Mouse (Mus musculus) heart, embryonic 15.5 days (tissue): ENCODE data around the gene Hist1h4h. TPM values are rescaled to one million over a fixed set of nuclear protein-coding genes. Genes with fewer than 3 reads are reported as not detected.
A peak's percentile ranks its signal among the peaks of the same experiment; 100 is the strongest.
"Not testable (repeated sequence)": the region's sequence is repeated elsewhere in the genome, so short reads cannot be mapped to it uniquely, and the experiment has no call there.

Experiments used
- ATAC-seq: fragments of 200-750 bp; cut with Nextera tagmentation; replicated peaks from 2 replicates; pipeline ENCODE4 v1.8.0; 2017; ENCODE audit warnings: low read depth, moderate TSS enrichment; ENCODE audit not compliant: insufficient number of reproducible peaks, insufficient read depth, low FRiP score
- H3K27ac ChIP-seq: fragments of 300-500 bp; sonication (generic); 2 replicates; pipeline ENCODE4 v1.5.1; 2015; ENCODE audit warnings: mild to moderate bottlenecking, inconsistent platforms
- H3K27me3 ChIP-seq: fragments of 300-500 bp; sonication (generic); 2 replicates; pipeline ENCODE4 v1.6.1; 2015; ENCODE audit warnings: inconsistent platforms
- H3K36me3 ChIP-seq: fragments of 300-500 bp; sonication (generic); 2 replicates; pipeline ENCODE4 v1.6.1; 2015; ENCODE audit warnings: mild to moderate bottlenecking, inconsistent platforms
- H3K4me1 ChIP-seq: fragments of 300-500 bp; sonication (generic); replicated peaks from 2 replicates; pipeline ENCODE4 v1.6.1; 2015; ENCODE audit warnings: inconsistent platforms
- H3K4me2 ChIP-seq: fragments of 300-500 bp; sonication (generic); 2 replicates; pipeline ENCODE4 v1.6.1; 2015; ENCODE audit warnings: inconsistent platforms, mild to moderate bottlenecking, moderate library complexity
- H3K4me3 ChIP-seq: fragments of 300-500 bp; sonication (generic); 2 replicates; pipeline ENCODE4 v1.5.1; 2015; ENCODE audit warnings: mild to moderate bottlenecking, inconsistent platforms
- H3K9ac ChIP-seq: fragments of 300-500 bp; sonication (generic); 2 replicates; pipeline ENCODE4 v1.6.1; 2015; ENCODE audit warnings: mild to moderate bottlenecking, inconsistent platforms
- H3K9me3 ChIP-seq: fragments of 300-500 bp; sonication (generic); replicated peaks from 2 replicates; pipeline ENCODE4 v1.6.1; 2016; ENCODE audit warnings: inconsistent platforms
- WGBS: fragments of 180-500 bp; shearing (Covaris S2); methylation state at CpG from one replicate; pipeline ENCODE4 v1.1.7; 2015; ENCODE audit warnings: mixed read lengths; 5-methylcytosine and 5-hydroxymethylcytosine counted together
- polyA plus RNA-seq: library from polyadenylated mRNA; unstranded; fragments of >200 nt; fragmentation: Nextera tagmentation; extraction: Ambion mirVana; gene quantifications from 2 replicates; pipeline ENCODE4 v1.2.1, GENCODE M21; 2015

Gene Hist1h4h
- polyA plus RNA-seq, 1 experiment from 2014 or later, result 5.4 TPM

- not testable (repeated sequence) for H3K36me3 ChIP-seq, H3K27me3 ChIP-seq, H3K9me3 ChIP-seq
- Histone ChIP-seq H3K4me2 (peak within 1 kb of the TSS; percentile 75), H3K27ac (peak within 1 kb of the TSS; percentile 91), H3K4me3 (peak within 1 kb of the TSS; percentile 53), H3K9ac (peak within 1 kb of the TSS; percentile 57), H3K4me1 (peaks cover 18% of the 10 kb centered on the region)
- ATAC-seq, result peak; percentile 84
- WGBS, result under 1% methylated on average over 47 of the region's 47 CpGs
These were observed 20.4 kb downstream of the Hist1h4h start, which contains the start of gene Hist1h4f for GRCm38 (mm10) chr13:23551146-23551834. Gene Hist1h4f, minus strand, starts transcription at chr13:23551648.

- no peak for ATAC-seq
- 44% methylated on average over 8 of the region's 8 CpGs for WGBS
- H3K4me1 ChIP-seq, result peaks cover 21% of the 10 kb centered on the region
These were observed 21.4 kb downstream of the Hist1h4h start for GRCm38 (mm10) chr13:23551931-23552914.

GRCm38 (mm10) chr13:23552962-23553361 lies 22.1 kb downstream of the Hist1h4h start, which contains the start of gene Hist1h1d:
Gene Hist1h1d, plus strand, starts transcription at chr13:23553262.
- H3K4me3 ChIP-seq, result no peak within 1 kb of the TSS
- H3K27ac ChIP-seq, result peak within 1 kb of the TSS; percentile 97
- no peaks in the 10 kb centered on the region for H3K27me3 ChIP-seq
- peaks cover 21% of the 10 kb centered on the region for H3K4me1 ChIP-seq
- H3K4me2 ChIP-seq, result peak within 1 kb of the TSS; percentile 95
- H3K9me3 ChIP-seq, result no peaks in the 10 kb centered on the region
- no peak for ATAC-seq
- H3K9ac ChIP-seq, result 0 out of 2 replicates have a peak within 1 kb of the TSS, but pooled peaks have one; percentile 86
- H3K36me3 ChIP-seq, result no peaks in the 10 kb centered on the region

More at GRCm38 (mm10) chr13:23551931-23552914, 21.4 kb downstream of the Hist1h4h start:
- no peak overlapping the region for H3K9ac ChIP-seq
- peak overlapping the region; percentile 53 for H3K4me3 ChIP-seq
- H3K27me3 ChIP-seq, result no peaks in the 10 kb centered on the region
- peak overlapping the region; percentile 75 for H3K4me2 ChIP-seq
- no peaks in the 10 kb centered on the region for H3K36me3 ChIP-seq
- peak overlapping the region; percentile 91 for H3K27ac ChIP-seq
- H3K9me3 ChIP-seq, result no peaks in the 10 kb centered on the region

GRCm38 (mm10) chr13:23554393-23554792 lies 23.5 kb downstream of the Hist1h4h start:
- Histone ChIP-seq H3K27me3 (no peaks in the 10 kb centered on the region), H3K9ac (peak overlapping the region; percentile 86; the same call in 1 of the 2 replicates), H3K4me1 (peaks cover 21% of the 10 kb centered on the region), H3K9me3 (no peaks in the 10 kb centered on the region), H3K4me2 (peak overlapping the region; percentile 95), H3K36me3 (no peaks in the 10 kb centered on the region), H3K4me3 (peak overlapping the region; percentile 59), H3K27ac (peak overlapping the region; percentile 97)
- ATAC-seq, result no peak
- WGBS, result 15% methylated on average over 9 of the region's 9 CpGs

GRCm38 (mm10) chr13:23554925-23555838 lies 24.3 kb downstream of the Hist1h4h start:
- Histone ChIP-seq H3K36me3 (no peaks in the 10 kb centered on the region), H3K9ac (peak overlapping the region; percentile 86), H3K27ac (peak overlapping the region; percentile 97), H3K4me2 (peak overlapping the region; percentile 95), H3K4me3 (peak overlapping the region; percentile 59), H3K4me1 (peaks cover 21% of the 10 kb centered on the region), H3K27me3 (no peaks in the 10 kb centered on the region), H3K9me3 (no peaks in the 10 kb centered on the region)
- peak; percentile 86 for ATAC-seq
- under 1% methylated on average over 54 of the region's 54 CpGs for WGBS

GRCm38 (mm10) chr13:23555839-23556416 lies 25.1 kb downstream of the Hist1h4h start:
- Histone ChIP-seq H3K27me3 (no peaks in the 10 kb centered on the region), H3K4me3 (peak overlapping the region; percentile 59), H3K4me1 (peaks cover 18% of the 10 kb centered on the region), H3K9me3 (no peaks in the 10 kb centered on the region), H3K4me2 (peak overlapping the region; percentile 95), H3K36me3 (no peaks in the 10 kb centered on the region), H3K27ac (peak overlapping the region; percentile 97), H3K9ac (peak overlapping the region; percentile 86)
- ATAC-seq, result peak; percentile 75
- under 1% methylated on average over 18 of the region's 18 CpGs for whole genome bisulfite sequencing

GRCm38 (mm10) chr13:23556906-23557305 lies 26.1 kb downstream of the Hist1h4h start:
- H3K4me1 ChIP-seq, result peaks cover 16% of the 10 kb centered on the region

GRCm38 (mm10) chr13:23560699-23561098 lies 29.8 kb downstream of the Hist1h4h start:
- WGBS, result 40% methylated on average over 2 of the region's 2 CpGs
- not testable (repeated sequence) for H3K9me3 ChIP-seq, H3K4me3 ChIP-seq, H3K4me1 ChIP-seq, H3K27me3 ChIP-seq, H3K27ac ChIP-seq, ATAC-seq, H3K36me3 ChIP-seq
- Histone ChIP-seq H3K9ac (peak overlapping the region; percentile 14; the same call in 1 of the 2 replicates), H3K4me2 (peak overlapping the region; percentile 32; the same call in 1 of the 2 replicates)

More at GRCm38 (mm10) chr13:23556906-23557305, 26.1 kb downstream of the Hist1h4h start:
- Histone ChIP-seq H3K27ac (peak overlapping the region; percentile 97; the same call in 1 of the 2 replicates), H3K4me2 (peak overlapping the region; percentile 95; the same call in 1 of the 2 replicates), H3K27me3 (no peaks in the 10 kb centered on the region), H3K36me3 (no peaks in the 10 kb centered on the region), H3K9me3 (no peaks in the 10 kb centered on the region), H3K4me3 (0 out of 2 replicates have a peak overlapping the region, but pooled peaks have one; percentile 4), H3K9ac (no peak overlapping the region)
- 73% methylated on average over 3 of the region's 3 CpGs for WGBS
- ATAC-seq, result no peak

GRCm38 (mm10) chr13:23561531-23561882 lies 30.7 kb downstream of the Hist1h4h start:
- H3K27ac ChIP-seq, result peak overlapping the region; percentile 94
- H3K4me2 ChIP-seq, result peak overlapping the region; percentile 66
- ATAC-seq, H3K9me3 ChIP-seq, H3K36me3 ChIP-seq, H3K27me3 ChIP-seq, H3K4me1 ChIP-seq: not testable (repeated sequence)
- WGBS, result 0% methylated on average over 2 of the region's 5 CpGs
- peak overlapping the region; percentile 59; the same call in 1 of the 2 replicates for H3K9ac ChIP-seq
- H3K4me3 ChIP-seq, result peak overlapping the region; percentile 58
